Mouse (Mus musculus) heart, postnatal 0 days (tissue): Measurements from ENCODE around the gene Tyw3. TPM values are rescaled to one million over a fixed set of nuclear protein-coding genes. Genes with fewer than 3 reads are reported as not detected.
"Not testable (repeated sequence)": the region's sequence is repeated elsewhere in the genome, so short reads cannot be mapped to it uniquely, and the experiment has no call there.

ENCODE experiments used
- ATAC-seq: fragments of 200-750 bp; cut with Nextera tagmentation; 2 replicates; pipeline ENCODE4 v1.8.0; 2017; ENCODE audit warnings: low read depth, moderate number of reproducible peaks, moderate library complexity; ENCODE audit not compliant: insufficient read depth
- DNase-seq: peaks from one replicate; pipeline ENCODE4 v3.0.0-alpha.2; 2016; ENCODE audit warnings: low spot score
- H3K27ac ChIP-seq: fragments of 300-500 bp; sonication (generic); 2 replicates; pipeline ENCODE4 v1.5.1; 2014; ENCODE audit warnings: low read depth, mild to moderate bottlenecking
- H3K27me3 ChIP-seq: fragments of 300-500 bp; sonication (generic); 2 replicates; pipeline ENCODE4 v1.6.1; 2014; ENCODE audit warnings: low read length, mixed read lengths; ENCODE audit not compliant: control insufficient read depth, insufficient read depth
- H3K36me3 ChIP-seq: fragments of 300-500 bp; sonication (generic); replicated peaks from 2 replicates; pipeline ENCODE4 v1.6.1; 2014; ENCODE audit warnings: low read length, mixed read lengths; ENCODE audit not compliant: control insufficient read depth, insufficient read depth
- H3K4me1 ChIP-seq: fragments of 300-500 bp; sonication (generic); 2 replicates; pipeline ENCODE4 v1.6.1; 2014; ENCODE audit warnings: antibody characterized with exemption; ENCODE audit not compliant: control insufficient read depth, insufficient read depth
- H3K4me2 ChIP-seq: fragments of 300-500 bp; sonication (generic); 2 replicates; pipeline ENCODE4 v1.6.1; 2014; ENCODE audit warnings: low read depth, mild to moderate bottlenecking, low read length, moderate library complexity
- H3K4me3 ChIP-seq: fragments of 300-500 bp; sonication (generic); 2 replicates; pipeline ENCODE4 v1.5.1; 2014; ENCODE audit warnings: low read depth, low read length
- H3K9ac ChIP-seq: fragments of 300-500 bp; sonication (generic); replicated peaks from 2 replicates; pipeline ENCODE4 v1.6.1; 2014; ENCODE audit warnings: low read depth, low read length, mixed read lengths
- H3K9me3 ChIP-seq: fragments of 300-500 bp; sonication (generic); replicated peaks from 2 replicates; pipeline ENCODE4 v1.6.1; 2016; ENCODE audit warnings: low read length; ENCODE audit not compliant: control insufficient read depth
- CTCF ChIP-seq: IDR thresholded peaks from 2 replicates; pipeline ENCODE4 v1.5.1; 2016; ENCODE audit warnings: antibody characterized with exemption, control low read depth, low read depth
- EP300 ChIP-seq: IDR thresholded peaks from 2 replicates; pipeline ENCODE4 v1.6.1; 2016; ENCODE audit warnings: antibody characterized with exemption, low read depth
- WGBS: fragments of 180-500 bp; shearing (Covaris S2); extraction: QIAGEN DNeasy Blood & Tissue Kit; methylation state at CpG from one replicate; pipeline ENCODE4 v1.1.7; 2014; 5-methylcytosine and 5-hydroxymethylcytosine counted together
- polyA plus RNA-seq: library from polyadenylated mRNA; unstranded; fragments of >200 nt; fragmentation: Nextera tagmentation; extraction: Ambion mirVana; gene quantifications from 2 replicates; pipeline ENCODE4 v1.2.1, GENCODE M21; 2015
- total RNA-seq: library from RNA; depleted of rRNA; stranded (reverse); fragments of >200 nt; gene quantifications from 2 replicates; pipeline ENCODE4 v1.2.3, GENCODE M21; 2014; ENCODE audit warnings: low replicate concordance; rRNA removed

Gene Tyw3
- 8.5 and 11.7 TPM in 2 replicates for total RNA-seq
- polyA plus RNA-seq, result 6.1 and 6.6 TPM in 2 replicates

GRCm38 (mm10) chr3:154596934-154597554 lies at the start of gene Tyw3:
Gene Tyw3, minus strand, starts transcription at chr3:154597104.
- Histone ChIP-seq H3K4me2 (peak within 1 kb of the TSS; percentile 86), H3K4me1 (0 out of 2 replicates have a peak, but pooled peaks cover 7% of the 10 kb centered on the region), H3K4me3 (peak within 1 kb of the TSS; percentile 86), H3K27me3 (no peaks in the 10 kb centered on the region), H3K9me3 (no peaks in the 10 kb centered on the region), H3K36me3 (peaks cover 23% of the 10 kb centered on the region), H3K27ac (peak within 1 kb of the TSS; percentile 94), H3K9ac (peak within 1 kb of the TSS; percentile 75)
- peak; percentile 94 for DNase-seq
- ATAC-seq, result peak; percentile 97
- peak; percentile 77 for TF ChIP-seq CTCF
- peak; percentile 42; the same call in 1 of the 2 replicates for TF ChIP-seq EP300
- under 1% methylated on average over 38 of the region's 38 CpGs for WGBS

GRCm38 (mm10) chr3:154633091-154633490 lies 36.2 kb upstream of the Tyw3 start:
- Histone ChIP-seq H3K27me3 (no peaks in the 10 kb centered on the region), H3K4me3 (no peak overlapping the region), H3K9ac (no peak overlapping the region), H3K9me3 (no peaks in the 10 kb centered on the region), H3K4me2 (no peak overlapping the region), H3K27ac (no peak overlapping the region), H3K4me1 (no peaks in the 10 kb centered on the region), H3K36me3 (no peaks in the 10 kb centered on the region)
- DNase-seq (no peak), ATAC-seq (no peak)
- 88% methylated on average over 5 of the region's 5 CpGs for WGBS
- no peak for TF ChIP-seq EP300
- no peak for TF ChIP-seq CTCF

GRCm38 (mm10) chr3:154631281-154631680 lies 34.4 kb upstream of the Tyw3 start:
- not testable (repeated sequence) for ATAC-seq

GRCm38 (mm10) chr3:154628284-154628683 lies 31.4 kb upstream of the Tyw3 start:
- H3K36me3 ChIP-seq, result no peaks in the 10 kb centered on the region
- no peaks in the 10 kb centered on the region for H3K9me3 ChIP-seq
- H3K27ac ChIP-seq, result no peak overlapping the region
- H3K4me1 ChIP-seq, result no peaks in the 10 kb centered on the region
- ATAC-seq (no peak), DNase-seq (no peak)
- H3K27me3 ChIP-seq, result no peaks in the 10 kb centered on the region
- H3K9ac ChIP-seq, result no peak overlapping the region
- H3K4me3 ChIP-seq, result no peak overlapping the region
- no peak for TF ChIP-seq CTCF
- no peak for TF ChIP-seq EP300
- H3K4me2 ChIP-seq, result no peak overlapping the region

More at GRCm38 (mm10) chr3:154631281-154631680, 34.4 kb upstream of the Tyw3 start:
- not testable (repeated sequence) for H3K27me3 ChIP-seq, H3K9me3 ChIP-seq, H3K27ac ChIP-seq, H3K4me1 ChIP-seq, H3K36me3 ChIP-seq, H3K4me3 ChIP-seq, H3K4me2 ChIP-seq, DNase-seq, H3K9ac ChIP-seq
- WGBS, result 79% methylated on average over 2 of the region's 2 CpGs

- no peak overlapping the region for H3K27ac ChIP-seq
- no peaks in the 10 kb centered on the region for H3K4me1 ChIP-seq
- H3K27me3 ChIP-seq, result no peaks in the 10 kb centered on the region
- peaks cover 10% of the 10 kb centered on the region; the same call in 1 of the 2 replicates for H3K36me3 ChIP-seq
- DNase-seq, result no peak
- H3K4me2 ChIP-seq, result no peak overlapping the region
- H3K9me3 ChIP-seq, result no peaks in the 10 kb centered on the region
- TF ChIP-seq CTCF, result no peak
- no peak for TF ChIP-seq EP300
- no peak for ATAC-seq
- no peak overlapping the region for H3K4me3 ChIP-seq
- 84% methylated on average over 4 of the region's 4 CpGs for WGBS
- no peak overlapping the region for H3K9ac ChIP-seq
Measured at GRCm38 (mm10) chr3:154616106-154616505, 19.2 kb upstream of the Tyw3 start.

GRCm38 (mm10) chr3:154615304-154615703 lies 18.4 kb upstream of the Tyw3 start:
- no peak overlapping the region for H3K27ac ChIP-seq
- DNase-seq, result no peak
- no peak for ATAC-seq
- no peaks in the 10 kb centered on the region for H3K4me1 ChIP-seq
- H3K36me3 ChIP-seq, result peaks cover 17% of the 10 kb centered on the region; the same call in 1 of the 2 replicates
- WGBS, result 78% methylated on average over 7 of the region's 7 CpGs
- no peak overlapping the region for H3K4me2 ChIP-seq
- no peak overlapping the region for H3K4me3 ChIP-seq
- TF ChIP-seq CTCF, result no peak
- TF ChIP-seq EP300, result no peak
- no peaks in the 10 kb centered on the region for H3K9me3 ChIP-seq
- no peak overlapping the region for H3K9ac ChIP-seq
- H3K27me3 ChIP-seq, result no peaks in the 10 kb centered on the region
